Mouse (Mus musculus): ENCODE data around the gene Sept11. TPM values are rescaled to one million over a fixed set of nuclear protein-coding genes. Genes with fewer than 3 reads are reported as not detected.

The Sept11 gene
- 195 and 200 TPM in 2 replicates for polyA plus RNA-seq (2015; fragmentation: Nextera tagmentation; extraction: Ambion mirVana)

DNA sequence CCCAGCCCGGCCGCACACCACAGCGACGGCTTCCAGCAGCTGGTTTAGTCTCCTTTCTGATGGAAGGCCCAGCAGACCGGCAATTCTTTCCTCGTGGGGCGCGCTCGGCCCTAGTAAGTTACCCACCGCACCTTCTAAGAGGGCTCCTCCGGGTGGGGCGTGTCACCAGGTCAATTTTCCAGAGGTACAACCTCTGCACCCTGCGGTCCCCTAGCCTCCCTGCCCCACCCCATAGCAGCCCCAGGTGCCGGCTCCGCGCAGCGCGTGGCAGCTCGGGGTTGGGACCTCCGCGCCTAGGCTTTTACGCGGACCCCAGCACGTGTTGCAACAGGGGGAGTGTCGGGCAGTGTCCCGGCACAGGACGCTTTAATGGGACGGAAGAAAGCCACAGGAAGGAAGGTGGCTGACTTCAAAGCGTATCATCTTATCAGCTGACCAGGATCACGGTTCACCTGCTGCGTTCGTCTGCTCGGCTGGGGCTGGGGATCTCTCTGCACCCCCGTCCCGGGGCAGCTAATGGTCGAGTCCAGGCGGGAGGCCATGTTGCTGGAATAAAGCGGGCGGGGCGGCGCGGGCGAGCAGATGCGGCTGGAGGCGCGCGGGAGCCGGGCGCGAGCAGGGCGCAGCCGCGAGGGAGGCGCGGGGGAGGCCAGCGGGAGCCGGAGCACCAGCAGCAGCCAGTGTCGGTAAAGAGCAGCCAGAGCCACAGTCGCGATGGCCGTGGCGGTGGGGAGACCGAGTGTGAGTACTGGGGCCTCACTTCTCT is at the start of gene Sept11:
Sept11 (plus strand) TSS at position 581 of the 766 bp plus-strand sequence.
- peak within 1 kb of the TSS; percentile 69 for H3K4me3 ChIP-seq (replicated peaks)
- H3K9me3 ChIP-seq (replicated peaks), result no peaks in the 10 kb centered on the region
- H3K4me2 ChIP-seq (replicated peaks), result peak within 1 kb of the TSS; percentile 84
- H3K36me3 ChIP-seq, result no peaks in the 10 kb centered on the region
- H3K4me1 ChIP-seq, result peaks cover 47% of the 10 kb centered on the region
- no peaks in the 10 kb centered on the region for H3K27me3 ChIP-seq
- ATAC-seq (ENCODE audit: insufficient number of reproducible peaks, low FRiP score, low TSS enrichment, low read depth), result peak; percentile 92
- H3K27ac ChIP-seq (replicated peaks), result peak within 1 kb of the TSS; percentile 95
- under 1% methylated on average over 63 of the region's 63 CpGs for WGBS
- peak within 1 kb of the TSS; percentile 77 for H3K9ac ChIP-seq

DNA sequence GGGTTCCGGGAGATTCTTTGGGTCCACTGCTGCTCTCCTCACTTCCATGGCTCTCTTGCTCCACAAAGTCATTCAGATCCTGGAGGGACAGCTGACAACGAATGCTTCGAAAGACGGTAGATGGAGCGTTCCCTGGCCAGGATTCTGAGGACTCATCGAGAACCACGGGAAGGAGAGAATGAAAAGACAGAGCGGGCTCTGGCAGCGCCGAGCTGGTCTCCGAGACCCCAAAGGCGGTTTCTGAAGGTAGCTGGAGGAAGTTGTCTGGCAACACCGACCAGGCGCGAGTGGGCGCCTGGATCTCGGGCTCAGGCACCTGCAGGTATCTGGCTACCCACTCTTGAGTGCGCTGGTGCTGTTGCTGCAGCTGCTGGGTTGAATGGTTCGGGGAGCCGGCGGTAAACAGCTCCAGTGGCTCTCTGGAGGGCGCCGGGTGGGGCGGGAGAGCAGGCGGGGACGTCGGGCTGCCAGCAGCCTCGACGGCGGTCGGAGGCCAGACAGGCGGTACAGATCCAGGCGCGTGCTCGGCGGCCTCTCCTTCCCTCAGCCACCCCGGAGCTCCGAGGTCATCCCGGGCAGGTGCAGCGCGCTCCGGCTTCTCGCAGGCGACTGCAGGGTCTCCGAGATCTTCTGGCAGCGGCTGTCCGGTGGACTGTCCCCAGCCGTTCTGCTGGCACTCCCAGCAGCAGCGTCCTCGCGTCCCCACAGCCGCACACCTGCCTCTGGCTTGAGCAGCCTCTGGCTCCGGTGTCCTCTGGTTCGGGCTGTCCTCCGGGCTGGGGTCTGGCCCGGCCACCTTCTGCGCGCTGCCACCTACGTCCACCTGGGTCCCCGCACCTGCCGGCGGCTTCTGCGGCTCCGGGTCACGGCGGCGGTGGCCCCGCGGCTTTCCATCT is 49.3 kb upstream of the Sept11 start:
- H3K27ac ChIP-seq (replicated peaks), result no peak overlapping the region
- H3K9me3 ChIP-seq (replicated peaks), result no peaks in the 10 kb centered on the region
- peak overlapping the region; percentile 15 for H3K9ac ChIP-seq
- no peaks in the 10 kb centered on the region for H3K36me3 ChIP-seq
- H3K27me3 ChIP-seq, result peaks cover 50% of the 10 kb centered on the region
- no peak for ATAC-seq (ENCODE audit: insufficient number of reproducible peaks, low FRiP score, low TSS enrichment, low read depth)
- H3K4me1 ChIP-seq, result peaks cover 20% of the 10 kb centered on the region
- peak overlapping the region; percentile 54 for H3K4me3 ChIP-seq (replicated peaks)
- WGBS, result 3% methylated on average over 66 of the region's 69 CpGs
- H3K4me2 ChIP-seq (replicated peaks), result peak overlapping the region; percentile 96

DNA sequence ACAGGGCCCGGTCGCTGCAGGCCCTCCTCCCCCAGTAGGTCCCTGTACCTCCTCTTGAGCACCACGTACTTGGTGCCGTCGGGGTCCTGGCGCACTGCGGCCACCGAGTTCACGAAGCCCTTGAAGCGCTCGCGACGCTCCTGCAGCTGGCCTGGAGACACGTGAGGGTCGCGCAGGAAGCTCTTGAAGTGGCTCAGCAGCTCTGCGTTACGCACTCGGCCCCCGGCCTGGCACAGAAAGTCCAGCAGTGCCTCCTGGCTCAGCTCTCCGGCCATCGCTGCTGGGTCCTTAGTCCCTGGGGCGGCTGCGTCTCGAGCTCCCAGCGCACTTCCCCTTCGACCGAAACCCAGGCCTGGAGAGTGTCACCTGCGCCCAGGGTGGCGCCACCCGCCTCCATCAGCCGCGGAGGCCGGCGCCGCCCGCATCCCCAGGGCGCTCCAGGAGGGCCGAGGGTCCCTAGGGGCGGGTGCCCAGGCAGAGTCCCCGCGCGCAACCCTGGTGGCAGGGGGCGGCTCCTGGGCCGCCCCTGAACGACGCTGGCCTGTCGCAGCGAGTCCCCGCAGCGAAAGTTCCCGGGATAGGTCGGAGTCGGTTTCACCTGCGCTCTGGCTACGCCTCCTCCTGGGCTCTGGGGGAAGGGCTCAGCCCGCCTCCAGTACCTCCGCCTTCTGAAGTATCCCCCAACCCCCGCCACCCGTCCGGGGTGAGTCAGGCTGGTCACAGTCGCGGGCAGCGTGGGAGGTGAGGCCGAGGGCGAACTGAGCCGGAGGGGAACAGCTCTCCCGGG is 48.5 kb upstream of the Sept11 start, which contains the start of gene Sowahb:
Sowahb (minus strand) TSS at position 439 of the 787 bp plus-strand sequence.
- H3K9ac ChIP-seq, result peak within 1 kb of the TSS; percentile 21
- H3K4me1 ChIP-seq, result peaks cover 20% of the 10 kb centered on the region
- no peaks in the 10 kb centered on the region for H3K9me3 ChIP-seq (replicated peaks)
- peak; percentile 83 for ATAC-seq (ENCODE audit: insufficient number of reproducible peaks, low FRiP score, low TSS enrichment, low read depth)
- peak within 1 kb of the TSS; percentile 96 for H3K4me2 ChIP-seq (replicated peaks)
- H3K4me3 ChIP-seq (replicated peaks), result peak within 1 kb of the TSS; percentile 54
- peaks cover 50% of the 10 kb centered on the region for H3K27me3 ChIP-seq
- H3K27ac ChIP-seq (replicated peaks), result no peak within 1 kb of the TSS
- under 1% methylated on average over 68 of the region's 68 CpGs for WGBS
- H3K36me3 ChIP-seq, result no peaks in the 10 kb centered on the region

DNA sequence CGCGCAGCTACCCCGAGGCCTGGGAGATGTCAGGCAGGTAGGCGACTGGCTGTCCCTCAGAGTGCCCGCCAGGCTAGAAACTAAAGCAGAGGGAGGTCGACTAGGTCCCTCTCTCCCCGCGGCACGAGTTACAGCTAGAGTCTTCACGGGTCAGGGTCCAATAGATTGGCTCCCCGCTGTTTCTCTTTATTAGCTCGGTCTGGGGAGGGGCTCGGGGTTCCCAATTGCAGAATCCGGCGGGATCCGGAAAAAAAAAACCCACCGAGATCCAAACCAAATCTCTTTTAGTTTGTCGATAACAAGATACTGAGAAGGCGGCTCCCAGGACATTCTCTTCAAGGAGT is 47.9 kb upstream of the Sept11 start:
- Histone ChIP-seq H3K36me3 (no peaks in the 10 kb centered on the region), H3K9me3 (replicated peaks) (no peaks in the 10 kb centered on the region), H3K4me1 (peaks cover 20% of the 10 kb centered on the region), H3K9ac (0 out of 2 replicates have a peak overlapping the region, but pooled peaks have one; percentile 21), H3K27me3 (peaks cover 50% of the 10 kb centered on the region), H3K4me2 (replicated peaks) (peak overlapping the region; percentile 96), H3K27ac (replicated peaks) (no peak overlapping the region), H3K4me3 (replicated peaks) (peak overlapping the region; percentile 54)
- under 1% methylated on average over 19 of the region's 19 CpGs for WGBS
- no peak for ATAC-seq (ENCODE audit: insufficient number of reproducible peaks, low FRiP score, low TSS enrichment, low read depth)

DNA sequence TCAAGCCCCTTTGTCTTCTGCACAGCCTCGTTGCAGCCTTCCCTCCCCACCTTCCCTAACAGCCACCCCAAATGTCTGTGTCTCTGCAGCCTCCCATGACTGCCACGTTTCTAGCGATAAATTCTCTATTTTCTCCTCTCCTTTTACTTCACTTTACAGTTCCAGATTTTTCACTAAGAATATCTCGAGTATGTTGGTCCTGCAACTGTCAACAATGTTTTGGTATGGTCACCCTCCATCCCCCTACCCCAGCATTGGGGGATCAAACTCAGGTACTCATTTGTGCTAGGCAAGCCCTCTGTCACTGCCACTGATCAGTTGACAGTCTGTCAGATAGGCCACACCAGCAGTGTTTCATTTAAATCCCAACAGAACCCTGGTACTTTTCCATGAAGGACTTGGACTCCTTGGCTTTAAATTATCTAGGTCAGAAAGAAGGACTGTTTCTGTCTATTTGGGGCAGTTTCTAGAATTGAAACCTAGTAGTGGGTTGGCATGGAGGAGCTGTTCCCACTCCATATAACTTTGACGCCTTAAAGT is 46.9 kb upstream of the Sept11 start:
- H3K4me3 ChIP-seq (replicated peaks), result no peak overlapping the region
- H3K4me1 ChIP-seq, result peaks cover 20% of the 10 kb centered on the region
- no peaks in the 10 kb centered on the region for H3K36me3 ChIP-seq
- H3K27ac ChIP-seq (replicated peaks), result no peak overlapping the region
- peaks cover 50% of the 10 kb centered on the region for H3K27me3 ChIP-seq
- H3K9me3 ChIP-seq (replicated peaks), result no peaks in the 10 kb centered on the region
- no peak overlapping the region for H3K4me2 ChIP-seq (replicated peaks)
- WGBS, result 34% methylated on average over 5 of the region's 5 CpGs
- ATAC-seq (ENCODE audit: insufficient number of reproducible peaks, low FRiP score, low TSS enrichment, low read depth), result no peak
- no peak overlapping the region for H3K9ac ChIP-seq

DNA sequence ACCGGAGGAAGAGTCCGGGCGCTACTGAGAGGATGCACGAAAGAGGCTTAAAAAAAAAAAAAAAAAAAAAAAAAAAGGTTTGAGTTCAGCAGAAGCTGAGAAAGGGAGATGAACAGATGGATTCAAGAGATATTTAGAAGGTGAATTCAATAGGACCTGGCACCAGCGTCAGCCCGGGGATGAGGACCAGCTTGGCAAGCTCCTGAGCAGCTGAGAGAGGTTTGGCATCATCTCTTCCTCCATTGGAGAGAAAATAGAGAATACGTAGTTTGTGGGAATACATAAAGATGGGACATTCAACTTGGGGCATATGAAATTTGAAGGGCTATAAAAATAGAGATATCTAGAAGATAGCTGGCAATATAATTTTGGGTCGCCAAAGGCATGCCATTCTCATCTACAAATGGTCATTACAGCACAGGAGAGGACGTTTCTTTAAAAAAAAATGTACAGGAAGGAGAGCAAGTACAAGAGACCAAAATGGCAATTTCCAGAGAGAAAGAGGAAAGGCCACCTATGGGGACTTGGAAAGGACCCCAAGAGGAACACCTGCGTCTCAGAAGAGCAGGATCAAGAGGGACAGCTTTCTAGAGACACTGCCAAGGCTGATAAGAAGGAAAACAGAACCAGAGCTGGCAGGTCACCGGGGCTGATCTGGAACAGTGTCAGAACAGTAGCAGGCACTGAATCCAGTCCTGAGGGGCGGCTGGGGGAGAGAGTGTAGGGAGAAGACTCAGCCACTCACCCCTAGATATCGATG is 44.6 kb upstream of the Sept11 start:
- Histone ChIP-seq H3K9me3 (replicated peaks) (no peaks in the 10 kb centered on the region), H3K4me3 (replicated peaks) (no peak overlapping the region), H3K4me1 (peaks cover 19% of the 10 kb centered on the region), H3K36me3 (no peaks in the 10 kb centered on the region), H3K27me3 (peaks cover 29% of the 10 kb centered on the region), H3K4me2 (replicated peaks) (no peak overlapping the region), H3K27ac (replicated peaks) (no peak overlapping the region), H3K9ac (no peak overlapping the region)
- WGBS, result 66% methylated on average over 13 of the region's 13 CpGs
- ATAC-seq (ENCODE audit: insufficient number of reproducible peaks, low FRiP score, low TSS enrichment, low read depth), result no peak

DNA sequence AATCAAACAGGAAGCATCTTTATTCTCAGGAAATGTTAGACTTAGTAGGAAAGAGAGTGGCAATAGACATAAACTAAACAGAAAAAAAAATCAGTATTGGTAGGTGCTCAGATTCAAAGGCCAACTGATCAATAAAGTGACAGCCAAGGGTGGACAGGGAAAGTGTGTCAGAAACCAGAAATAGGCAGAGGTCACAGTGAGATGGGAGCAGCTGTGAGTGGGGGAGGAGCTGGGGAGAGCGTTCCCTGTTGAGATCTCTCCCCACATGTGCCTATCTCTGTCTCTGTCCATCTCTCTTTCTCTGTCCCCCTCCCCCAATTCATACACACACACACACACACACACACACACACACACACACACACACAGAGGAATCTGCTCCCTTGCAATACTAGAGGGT is 43.3 kb upstream of the Sept11 start:
- Histone ChIP-seq H3K36me3 (no peaks in the 10 kb centered on the region), H3K9me3 (replicated peaks) (no peaks in the 10 kb centered on the region), H3K9ac (no peak overlapping the region), H3K4me1 (peaks cover 6% of the 10 kb centered on the region), H3K4me2 (replicated peaks) (no peak overlapping the region), H3K27me3 (peaks cover 16% of the 10 kb centered on the region), H3K27ac (replicated peaks) (no peak overlapping the region), H3K4me3 (replicated peaks) (no peak overlapping the region)
- no peak for ATAC-seq (ENCODE audit: insufficient number of reproducible peaks, low FRiP score, low TSS enrichment, low read depth)
- WGBS, result 83% methylated on average over 1 of the region's 1 CpGs

DNA sequence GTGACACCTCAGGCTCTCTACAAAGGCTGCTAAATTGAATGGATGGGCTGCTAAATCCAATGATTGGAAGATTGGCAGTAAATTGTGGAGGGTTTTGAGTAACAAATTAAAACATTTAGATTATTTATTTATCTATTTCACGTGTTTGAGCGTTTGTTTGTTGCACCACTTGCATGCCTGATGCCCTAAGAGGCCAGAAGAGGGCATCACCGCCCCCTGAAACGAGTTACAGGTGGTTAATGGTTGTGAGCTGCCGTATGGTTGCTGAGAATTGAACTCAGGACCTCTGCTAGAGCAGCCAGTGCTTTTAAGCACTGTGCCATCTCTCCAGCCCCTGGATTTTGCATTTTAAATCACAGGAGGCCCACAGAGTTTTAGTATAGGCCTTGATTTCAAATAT is 42.2 kb upstream of the Sept11 start:
- Histone ChIP-seq H3K27ac (replicated peaks) (no peak overlapping the region), H3K36me3 (no peaks in the 10 kb centered on the region), H3K9ac (no peak overlapping the region), H3K4me3 (replicated peaks) (no peak overlapping the region), H3K4me2 (replicated peaks) (no peak overlapping the region), H3K4me1 (no peaks in the 10 kb centered on the region), H3K27me3 (peaks cover 10% of the 10 kb centered on the region; the same call in 1 of the 2 replicates), H3K9me3 (replicated peaks) (no peaks in the 10 kb centered on the region)
- ATAC-seq (ENCODE audit: insufficient number of reproducible peaks, low FRiP score, low TSS enrichment, low read depth), result no peak
- 42% methylated on average over 5 of the region's 5 CpGs for WGBS

DNA sequence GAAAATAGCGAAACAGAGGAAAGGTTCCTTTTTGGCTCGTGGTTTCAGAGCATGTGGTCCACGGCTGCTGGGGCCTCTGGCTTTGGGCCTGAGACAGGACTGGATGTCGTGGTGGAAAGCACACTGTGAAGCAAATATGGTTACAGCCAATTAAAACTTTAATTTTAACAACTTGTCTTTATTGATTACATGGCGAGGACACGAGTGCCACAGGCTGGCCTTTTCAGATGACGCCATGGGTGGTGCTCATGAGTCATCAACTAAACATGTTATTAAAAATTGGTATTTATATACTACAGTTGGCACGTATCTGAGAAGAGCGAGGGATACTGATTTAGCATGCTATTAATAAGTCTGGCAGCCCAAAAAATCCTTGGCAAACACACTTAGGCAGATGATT is 41.3 kb upstream of the Sept11 start:
- Histone ChIP-seq H3K27me3 (peaks cover 1% of the 10 kb centered on the region; the same call in 1 of the 2 replicates), H3K27ac (replicated peaks) (no peak overlapping the region), H3K9ac (no peak overlapping the region), H3K4me1 (no peaks in the 10 kb centered on the region), H3K9me3 (replicated peaks) (no peaks in the 10 kb centered on the region), H3K4me3 (replicated peaks) (no peak overlapping the region), H3K36me3 (no peaks in the 10 kb centered on the region), H3K4me2 (replicated peaks) (no peak overlapping the region)
- no peak for ATAC-seq (ENCODE audit: insufficient number of reproducible peaks, low FRiP score, low TSS enrichment, low read depth)
- 56% methylated on average over 9 of the region's 9 CpGs for WGBS

Data from embryonic facial prominence, embryonic 15.5 days (tissue).